Mouse (Mus musculus) stomach, postnatal 0 days (tissue): Measurements from ENCODE around the gene Zfp866. TPM values are rescaled to one million over a fixed set of nuclear protein-coding genes. Genes with fewer than 3 reads are reported as not detected.

Experiments used
- ATAC-seq: fragments of 200-750 bp; cut with Nextera tagmentation; 2 replicates; pipeline ENCODE4 v1.8.0; 2017; ENCODE audit not compliant: low FRiP score, low TSS enrichment
- DNase-seq: peaks from one replicate; pipeline ENCODE4 v3.0.0-alpha.2; 2016; ENCODE audit warnings: low spot score
- H3K27ac ChIP-seq: fragments of 300-500 bp; sonication (generic); replicated peaks from 2 replicates; pipeline ENCODE4 v1.5.1; 2014; ENCODE audit warnings: mild to moderate bottlenecking, control low read depth
- H3K27me3 ChIP-seq: fragments of 300-500 bp; sonication (generic); 2 replicates; pipeline ENCODE4 v1.6.1; 2014; ENCODE audit warnings: low read length; ENCODE audit not compliant: control insufficient read depth, insufficient read depth
- H3K36me3 ChIP-seq: fragments of 300-500 bp; sonication (generic); 2 replicates; pipeline ENCODE4 v1.6.1; 2014; ENCODE audit warnings: low read length, mixed read lengths; ENCODE audit not compliant: control insufficient read depth, insufficient read depth
- H3K4me1 ChIP-seq: fragments of 300-500 bp; sonication (generic); replicated peaks from 2 replicates; pipeline ENCODE4 v1.6.1; 2014; ENCODE audit warnings: antibody characterized with exemption; ENCODE audit not compliant: control insufficient read depth, insufficient read depth
- H3K4me2 ChIP-seq: fragments of 300-500 bp; sonication (generic); replicated peaks from 2 replicates; pipeline ENCODE4 v1.6.1; 2014; ENCODE audit warnings: low read depth, mild to moderate bottlenecking, control low read depth, moderate library complexity
- H3K4me3 ChIP-seq: fragments of 300-500 bp; sonication (generic); 2 replicates; pipeline ENCODE4 v1.5.1; 2014; ENCODE audit warnings: low read depth, low read length, control low read depth
- H3K9ac ChIP-seq: fragments of 300-500 bp; sonication (generic); 2 replicates; pipeline ENCODE4 v1.6.1; 2014; ENCODE audit warnings: mild to moderate bottlenecking, low read length, control low read depth, mixed read lengths
- H3K9me3 ChIP-seq: fragments of 300-500 bp; sonication (generic); 2 replicates; pipeline ENCODE4 v1.6.1; 2016; ENCODE audit warnings: low read length; ENCODE audit not compliant: control insufficient read depth
- CTCF ChIP-seq: IDR thresholded peaks from 2 replicates; pipeline ENCODE4 v1.5.1; 2016; ENCODE audit warnings: antibody characterized with exemption, low read depth, mild to moderate bottlenecking, moderate library complexity
- EP300 ChIP-seq: optimal IDR thresholded peaks from 2 replicates; pipeline ENCODE3; 2016; ENCODE audit warnings: antibody characterized with exemption
- WGBS: fragments of 180-500 bp; shearing (Covaris S2); extraction: QIAGEN DNeasy Blood & Tissue Kit; methylation state at CpG from one replicate; pipeline ENCODE4 v1.1.7; 2014; 5-methylcytosine and 5-hydroxymethylcytosine counted together
- polyA plus RNA-seq: library from polyadenylated mRNA; unstranded; fragments of >200 nt; fragmentation: Nextera tagmentation; extraction: Ambion mirVana; gene quantifications from 2 replicates; pipeline ENCODE4 v1.2.1, GENCODE M21; 2015

Zfp866 gene
- polyA plus RNA-seq, 1 experiment from 2014 or later, result 9.0 TPM

- no peak overlapping the region for H3K27ac ChIP-seq
Measured at GRCm38 (mm10) chr8:69740763-69741162, 50.2 kb downstream of the Zfp866 start.

GRCm38 (mm10) chr8:69735495-69735894, 55.5 kb downstream of the Zfp866 start:
- DNase-seq, result no peak
- no peaks in the 10 kb centered on the region for H3K36me3 ChIP-seq
- no peaks in the 10 kb centered on the region for H3K4me1 ChIP-seq
- no peak overlapping the region for H3K9ac ChIP-seq
- H3K4me3 ChIP-seq, result no peak overlapping the region
- ATAC-seq, result no peak
- H3K27me3 ChIP-seq, result no peaks in the 10 kb centered on the region
- H3K27ac ChIP-seq, result no peak overlapping the region
- TF ChIP-seq CTCF, result no peak
- no peak for TF ChIP-seq EP300
- 77% methylated on average over 1 of the region's 1 CpGs for WGBS
- H3K4me2 ChIP-seq, result no peak overlapping the region
- H3K9me3 ChIP-seq, result no peaks in the 10 kb centered on the region

More at GRCm38 (mm10) chr8:69740763-69741162, 50.2 kb downstream of the Zfp866 start:
- no peak overlapping the region for H3K4me3 ChIP-seq
- no peak overlapping the region for H3K4me2 ChIP-seq
- WGBS, result 84% methylated on average over 6 of the region's 6 CpGs
- ATAC-seq, result no peak
- no peaks in the 10 kb centered on the region for H3K4me1 ChIP-seq
- H3K36me3 ChIP-seq, result 0 out of 2 replicates have a peak, but pooled peaks cover 2% of the 10 kb centered on the region
- H3K9me3 ChIP-seq, result no peaks in the 10 kb centered on the region
- TF ChIP-seq CTCF (no peak), EP300 (no peak)
- no peak overlapping the region for H3K9ac ChIP-seq
- no peak for DNase-seq
- H3K27me3 ChIP-seq, result no peaks in the 10 kb centered on the region

GRCm38 (mm10) chr8:69717232-69717580, 73.8 kb downstream of the Zfp866 start:
- H3K4me2 ChIP-seq, result peak overlapping the region; percentile 53
- WGBS, result 41% methylated on average over 5 of the region's 5 CpGs
- ATAC-seq (no peak; the same call in 1 of the 2 replicates), DNase-seq (no peak)
- H3K9me3 ChIP-seq, result no peaks in the 10 kb centered on the region
- no peak overlapping the region; the same call in 1 of the 2 replicates for H3K27ac ChIP-seq
- H3K9ac ChIP-seq, result peak overlapping the region; percentile 38
- no peaks in the 10 kb centered on the region for H3K27me3 ChIP-seq
- no peaks in the 10 kb centered on the region for H3K36me3 ChIP-seq
- TF ChIP-seq CTCF (no peak), EP300 (no peak)
- peak overlapping the region; percentile 21 for H3K4me3 ChIP-seq
- 0 out of 2 replicates have a peak, but pooled peaks cover 2% of the 10 kb centered on the region for H3K4me1 ChIP-seq

GRCm38 (mm10) chr8:69716403-69717231, 74.4 kb downstream of the Zfp866 start:
- peak overlapping the region; percentile 100 for H3K27ac ChIP-seq
- H3K27me3 ChIP-seq, result no peaks in the 10 kb centered on the region
- DNase-seq, result peak; percentile 93
- WGBS, result under 1% methylated on average over 51 of the region's 52 CpGs
- H3K4me3 ChIP-seq, result peak overlapping the region; percentile 94
- ATAC-seq, result peak; percentile 100
- H3K9ac ChIP-seq, result peak overlapping the region; percentile 99
- peak overlapping the region; percentile 53 for H3K4me2 ChIP-seq
- no peaks in the 10 kb centered on the region for H3K36me3 ChIP-seq
- H3K9me3 ChIP-seq, result no peaks in the 10 kb centered on the region
- H3K4me1 ChIP-seq, result 0 out of 2 replicates have a peak, but pooled peaks cover 2% of the 10 kb centered on the region
- 0 out of 2 replicates have a peak, but pooled peaks have one; percentile 23 for TF ChIP-seq CTCF
- no peak for TF ChIP-seq EP300

GRCm38 (mm10) chr8:69715366-69715765, 75.6 kb downstream of the Zfp866 start:
- no peak for ATAC-seq
- no peak for DNase-seq
- Histone ChIP-seq H3K9ac (no peak overlapping the region), H3K9me3 (no peaks in the 10 kb centered on the region), H3K4me3 (peak overlapping the region; percentile 94; the same call in 1 of the 2 replicates), H3K4me2 (peak overlapping the region; percentile 48), H3K4me1 (0 out of 2 replicates have a peak, but pooled peaks cover 2% of the 10 kb centered on the region), H3K27ac (no peak overlapping the region), H3K36me3 (no peaks in the 10 kb centered on the region), H3K27me3 (no peaks in the 10 kb centered on the region)
- WGBS, result 72% methylated on average over 6 of the region's 6 CpGs
- TF ChIP-seq CTCF (no peak), EP300 (no peak)

GRCm38 (mm10) chr8:69713516-69713915, 77.5 kb downstream of the Zfp866 start:
- Histone ChIP-seq H3K27me3 (no peaks in the 10 kb centered on the region), H3K4me2 (no peak overlapping the region), H3K27ac (no peak overlapping the region), H3K9me3 (no peaks in the 10 kb centered on the region), H3K36me3 (peaks cover 13% of the 10 kb centered on the region), H3K4me3 (no peak overlapping the region), H3K9ac (no peak overlapping the region), H3K4me1 (0 out of 2 replicates have a peak, but pooled peaks cover 2% of the 10 kb centered on the region)
- ATAC-seq (no peak), DNase-seq (no peak)
- TF ChIP-seq CTCF, result no peak
- no peak for TF ChIP-seq EP300
- 81% methylated on average over 8 of the region's 8 CpGs for WGBS

Other genes starting within 250 kb of the Zfp866 start
- 9.0 and 11.0 TPM in 2 replicates for gene Zfp868, start 165.6 kb downstream of the Zfp866 start, polyA plus RNA-seq
- gene Zfp964, start 136.7 kb downstream of the Zfp866 start, polyA plus RNA-seq, result 0.57 and 0.61 TPM in 2 replicates
- 11.1 and 12.3 TPM in 2 replicates for gene Zfp869, start 80.5 kb downstream of the Zfp866 start, polyA plus RNA-seq
- gene Zfp963, start 41.2 kb downstream of the Zfp866 start, polyA plus RNA-seq, result 2.8 and 3.3 TPM in 2 replicates
- gene Gm20422, start 16.3 kb downstream of the Zfp866 start, polyA plus RNA-seq, result 0.34 and 0.39 TPM in 2 replicates
- 19.4 and 21.5 TPM in 2 replicates for gene Atp13a1, start within 50 bp of the Zfp866 start, polyA plus RNA-seq
- 5.8 and 6.0 TPM in 2 replicates for gene Gmip, start 17.5 kb upstream of the Zfp866 start, polyA plus RNA-seq
- 0.24 and 0.28 TPM in 2 replicates for gene Lpar2, start 31.3 kb upstream of the Zfp866 start, polyA plus RNA-seq
- gene Pbx4, start 41.3 kb upstream of the Zfp866 start, polyA plus RNA-seq, result 4.9 and 5.1 TPM in 2 replicates
- 0.30 and 0.36 TPM in 2 replicates for gene Cilp2, start 96.5 kb upstream of the Zfp866 start, polyA plus RNA-seq
- gene Tssk6, start 111.0 kb upstream of the Zfp866 start, polyA plus RNA-seq, result 2.1 and 2.7 TPM in 2 replicates
- 199 and 205 TPM in 2 replicates for gene Ndufa13, start 111.4 kb upstream of the Zfp866 start, polyA plus RNA-seq
- gene Yjefn3, start 111.5 kb upstream of the Zfp866 start, polyA plus RNA-seq, result 1.6 and 2.7 TPM in 2 replicates
- gene Gatad2a, start 205.2 kb upstream of the Zfp866 start, polyA plus RNA-seq, result 32.4 and 36.4 TPM in 2 replicates